Mouse (Mus musculus) layer of hippocampus, adult 2 months (tissue): Measurements from ENCODE around the gene Bach1. TPM values are rescaled to one million over a fixed set of nuclear protein-coding genes. Genes with fewer than 3 reads are reported as not detected.

Experiments
- DNase-seq, 2 experiments: peaks; one replicate each; pipeline ENCODE4 v3.0.0; 2022; ENCODE audit warnings: low spot score in 2 of 2
- H3K27ac ChIP-seq: fragments of 200-600 bp; 2 replicates; pipeline ENCODE4 v1.8.1; 2022
- H3K4me3 ChIP-seq: fragments of 200-600 bp; 2 replicates; pipeline ENCODE4 v1.8.1; 2022; ENCODE audit warnings: mild to moderate bottlenecking
- CTCF ChIP-seq: fragments of 200-600 bp; conservative IDR thresholded peaks from 2 replicates; pipeline ENCODE4 v1.8.1; 2022; ENCODE audit warnings: antibody characterized with exemption, mild to moderate bottlenecking, moderate library complexity
- total RNA-seq, 2 experiments: library from RNA; stranded (reverse); gene quantifications; 2 replicates each; pipeline ENCODE4 v1.2.3; 2021

Bach1 gene
- total RNA-seq, 2 experiments from 2014 or later = 11.3 TPM

DNA sequence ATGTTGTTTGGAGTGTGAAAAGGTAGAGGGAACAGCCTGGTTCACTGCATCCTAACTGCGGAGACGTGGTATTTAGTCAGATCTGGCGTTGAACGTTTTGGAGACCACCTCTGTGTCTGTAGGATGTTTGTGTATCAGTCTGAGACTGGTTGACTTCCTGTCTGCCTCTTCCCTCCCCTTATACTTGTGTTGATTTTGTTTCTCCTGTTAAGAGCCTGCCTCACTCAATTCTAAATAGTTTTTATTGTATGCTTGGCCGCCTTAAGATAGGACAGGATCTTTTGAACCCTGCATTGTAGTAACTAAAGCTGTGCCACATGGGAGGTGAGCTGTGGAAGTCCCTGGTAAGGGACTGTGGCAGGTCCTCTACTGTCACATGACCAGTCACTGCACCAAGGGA is 10.4 kb downstream of the Bach1 start:
- Histone ChIP-seq H3K4me3 (no peak overlapping the region), H3K27ac (no peak overlapping the region)
- no peak for DNase-seq
- TF ChIP-seq CTCF = no peak

- DNase-seq = no peak
- no peak overlapping the region for H3K27ac ChIP-seq
- no peak overlapping the region for H3K4me3 ChIP-seq
- TF ChIP-seq CTCF = no peak
Observed at GRCm38 (mm10) chr16:87709971-87710370, 11.2 kb downstream of the Bach1 start.

GRCm38 (mm10) chr16:87711961-87712360 is 13.2 kb downstream of the Bach1 start:
- TF ChIP-seq CTCF = no peak
- DNase-seq = no peak
- H3K4me3 ChIP-seq = no peak overlapping the region
- H3K27ac ChIP-seq = no peak overlapping the region

DNA sequence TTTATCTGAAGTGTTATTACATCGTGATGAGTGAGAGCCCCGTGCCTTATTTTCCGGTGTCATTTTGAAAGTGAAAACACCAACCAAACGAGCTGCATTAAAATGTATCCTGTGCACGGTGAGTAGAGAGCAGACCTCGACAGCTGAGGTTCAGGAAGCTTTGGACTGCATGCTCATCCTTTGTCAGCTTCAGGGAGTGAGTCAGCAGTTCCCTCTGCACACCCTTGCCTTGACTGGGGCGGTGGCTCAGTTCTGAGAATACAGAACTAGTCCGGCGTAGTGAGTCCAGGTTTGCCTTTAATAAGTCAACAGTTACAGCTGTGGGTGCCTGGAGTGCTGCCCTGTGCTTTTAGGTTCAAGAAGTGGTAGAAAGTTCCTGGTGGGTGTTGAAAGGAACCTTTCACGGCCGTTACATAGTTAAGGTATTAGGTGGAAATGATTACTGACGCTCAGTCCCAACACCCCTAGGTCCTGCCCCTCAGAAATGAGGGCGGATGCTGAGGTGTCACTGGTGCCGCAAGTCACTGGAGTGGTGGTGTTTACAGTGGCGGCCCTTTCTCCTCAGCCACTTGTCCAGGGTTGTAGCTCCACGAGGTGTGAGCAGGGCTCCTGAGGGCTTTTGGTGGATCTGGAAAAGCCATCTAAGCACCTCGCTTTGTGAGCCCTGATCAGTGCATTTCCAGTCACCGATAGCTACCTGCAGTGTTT is 14.4 kb downstream of the Bach1 start:
- H3K4me3 ChIP-seq = no peak overlapping the region
- TF ChIP-seq CTCF = no peak
- no peak overlapping the region for H3K27ac ChIP-seq
- DNase-seq = no peak

- H3K4me3 ChIP-seq = no peak overlapping the region
- TF ChIP-seq CTCF = no peak
- no peak overlapping the region for H3K27ac ChIP-seq
- DNase-seq = no peak
Observed at GRCm38 (mm10) chr16:87714550-87714949, 15.8 kb downstream of the Bach1 start.

GRCm38 (mm10) chr16:87715221-87715620 is 16.5 kb downstream of the Bach1 start:
- no peak overlapping the region for H3K27ac ChIP-seq
- TF ChIP-seq CTCF = no peak
- no peak overlapping the region for H3K4me3 ChIP-seq
- DNase-seq = no peak

DNA sequence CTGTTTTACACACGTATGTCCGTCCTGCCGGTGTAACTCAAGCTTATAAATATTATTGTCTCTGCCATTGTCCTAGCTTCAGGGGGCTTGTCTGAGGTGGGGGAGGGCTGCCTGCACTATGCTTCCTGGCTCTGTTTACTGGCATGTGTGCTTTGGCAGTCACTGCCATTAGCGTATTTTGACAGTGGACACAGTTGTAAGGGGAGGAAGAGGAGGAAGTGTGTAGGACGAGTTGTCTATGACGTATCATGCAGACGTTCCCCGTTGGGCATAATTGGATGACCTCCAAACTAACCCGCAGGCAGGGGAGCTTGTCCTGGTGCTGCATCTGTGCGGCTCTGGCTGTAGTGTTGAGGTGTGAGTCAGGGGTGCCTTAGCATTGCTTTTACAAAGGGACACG is 17.5 kb downstream of the Bach1 start:
- TF ChIP-seq CTCF = no peak
- no peak overlapping the region for H3K27ac ChIP-seq
- DNase-seq = no peak
- no peak overlapping the region for H3K4me3 ChIP-seq

GRCm38 (mm10) chr16:87717046-87717660 is 18.4 kb downstream of the Bach1 start:
- no peak for DNase-seq
- Histone ChIP-seq H3K4me3 (no peak overlapping the region), H3K27ac (no peak overlapping the region)
- no peak for TF ChIP-seq CTCF

DNA sequence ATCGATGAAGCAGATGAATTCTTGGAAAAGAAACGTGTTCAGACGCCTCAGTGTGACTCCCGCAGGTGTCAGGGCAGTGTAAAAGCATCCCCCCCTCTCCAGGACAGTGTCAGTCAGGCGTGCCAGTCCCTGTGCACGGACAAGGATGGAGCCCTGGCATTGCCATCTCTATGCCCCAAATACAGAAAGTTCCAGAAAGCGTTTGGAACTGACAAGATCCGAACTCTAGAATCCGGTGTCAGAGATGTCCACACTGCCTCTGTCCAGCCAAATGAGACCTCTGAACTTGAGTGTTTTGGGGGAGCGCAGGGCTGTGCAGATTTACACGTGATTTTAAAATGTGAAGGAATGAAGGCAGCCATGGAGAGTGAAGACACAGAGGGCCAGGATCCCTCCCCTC is 20.3 kb downstream of the Bach1 start:
- no peak for TF ChIP-seq CTCF
- Histone ChIP-seq H3K27ac (no peak overlapping the region), H3K4me3 (no peak overlapping the region)
- no peak for DNase-seq

DNA sequence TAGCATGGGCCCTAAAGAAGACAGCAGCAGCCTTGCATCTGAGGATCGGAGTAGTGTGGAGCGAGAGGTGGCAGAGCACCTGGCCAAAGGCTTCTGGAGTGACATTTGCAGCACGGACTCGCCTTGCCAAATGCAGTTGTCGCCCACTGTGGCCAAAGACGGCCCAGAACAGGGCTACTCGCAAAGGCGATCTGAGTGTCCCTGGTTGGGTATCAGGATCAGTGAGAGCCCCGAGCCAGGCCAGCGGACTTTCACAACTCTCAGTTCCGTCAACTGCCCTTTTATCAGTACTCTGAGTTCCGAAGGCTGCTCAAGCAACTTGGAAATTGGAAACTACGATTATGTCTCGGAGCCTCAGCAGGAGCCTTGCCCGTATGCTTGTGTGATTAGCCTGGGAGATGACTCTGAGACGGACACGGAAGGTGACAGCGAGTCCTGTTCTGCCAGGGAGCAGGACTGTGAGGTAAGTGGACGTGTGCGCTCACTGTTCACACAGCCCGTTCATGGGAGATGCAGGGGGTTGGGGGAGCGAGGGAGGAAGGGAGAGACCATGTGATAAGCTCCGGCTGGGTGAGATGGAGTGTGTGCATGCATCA is 21.0 kb downstream of the Bach1 start:
- no peak for TF ChIP-seq CTCF
- H3K27ac ChIP-seq = no peak overlapping the region
- no peak for DNase-seq
- H3K4me3 ChIP-seq = no peak overlapping the region

- H3K27ac ChIP-seq = no peak overlapping the region
- DNase-seq = no peak
- TF ChIP-seq CTCF = no peak
- H3K4me3 ChIP-seq = no peak overlapping the region
Observed at GRCm38 (mm10) chr16:87720851-87721409, 22.2 kb downstream of the Bach1 start.

GRCm38 (mm10) chr16:87722857-87723256 is 24.1 kb downstream of the Bach1 start:
- Histone ChIP-seq H3K4me3 (no peak overlapping the region), H3K27ac (no peak overlapping the region)
- DNase-seq = no peak
- TF ChIP-seq CTCF = no peak

DNA sequence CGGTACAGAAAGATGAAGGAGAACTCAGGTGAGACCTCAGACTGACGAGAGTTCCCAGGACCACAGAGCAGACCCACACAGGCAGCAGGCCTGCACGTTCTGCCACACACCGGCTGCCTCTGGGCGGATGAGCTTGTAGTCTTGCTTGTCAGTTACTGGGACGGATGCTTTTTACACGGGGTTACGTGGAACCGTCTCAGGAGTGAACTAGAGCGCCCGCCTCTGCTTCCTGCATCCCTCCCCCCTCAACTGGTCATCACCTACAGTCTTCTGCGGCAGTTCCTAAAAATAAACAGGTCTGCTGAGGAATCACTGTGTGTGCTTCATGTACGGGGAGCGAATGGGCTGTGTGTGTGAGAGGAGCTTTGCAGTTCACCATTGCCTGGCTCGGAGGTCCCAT is 24.7 kb downstream of the Bach1 start:
- H3K27ac ChIP-seq = no peak overlapping the region
- no peak overlapping the region for H3K4me3 ChIP-seq
- DNase-seq = no peak
- no peak for TF ChIP-seq CTCF

DNA sequence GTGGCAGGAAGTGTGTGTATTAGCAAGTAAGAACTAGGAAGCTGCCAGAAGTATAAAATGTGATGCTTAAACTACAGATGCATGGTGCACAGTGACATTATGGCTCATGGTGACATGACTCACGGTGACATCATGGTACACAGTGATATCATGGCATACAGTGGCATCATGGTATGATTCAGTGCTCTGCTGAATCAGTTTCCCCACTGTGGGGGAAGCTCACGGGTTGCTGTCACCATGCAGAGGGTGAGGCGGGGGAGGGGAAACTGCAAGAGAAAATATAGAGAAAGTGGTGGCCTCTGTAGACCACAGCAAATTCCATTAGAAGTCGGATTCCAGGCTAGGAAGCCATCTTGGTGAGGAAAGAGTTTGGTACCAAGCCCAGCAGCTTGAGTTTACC is 26.1 kb downstream of the Bach1 start:
- no peak for TF ChIP-seq CTCF
- Histone ChIP-seq H3K4me3 (no peak overlapping the region), H3K27ac (no peak overlapping the region)
- DNase-seq = no peak
